Mouse (Mus musculus) embryo, embryonic 10 days (tissue): Measurements from ENCODE around the gene Svop.

ENCODE experiments used
- DNase-seq: peaks from one replicate; pipeline ENCODE4 v3.0.0-alpha.2; 2015; ENCODE audit warnings: low spot score

Gene Svop

DNA sequence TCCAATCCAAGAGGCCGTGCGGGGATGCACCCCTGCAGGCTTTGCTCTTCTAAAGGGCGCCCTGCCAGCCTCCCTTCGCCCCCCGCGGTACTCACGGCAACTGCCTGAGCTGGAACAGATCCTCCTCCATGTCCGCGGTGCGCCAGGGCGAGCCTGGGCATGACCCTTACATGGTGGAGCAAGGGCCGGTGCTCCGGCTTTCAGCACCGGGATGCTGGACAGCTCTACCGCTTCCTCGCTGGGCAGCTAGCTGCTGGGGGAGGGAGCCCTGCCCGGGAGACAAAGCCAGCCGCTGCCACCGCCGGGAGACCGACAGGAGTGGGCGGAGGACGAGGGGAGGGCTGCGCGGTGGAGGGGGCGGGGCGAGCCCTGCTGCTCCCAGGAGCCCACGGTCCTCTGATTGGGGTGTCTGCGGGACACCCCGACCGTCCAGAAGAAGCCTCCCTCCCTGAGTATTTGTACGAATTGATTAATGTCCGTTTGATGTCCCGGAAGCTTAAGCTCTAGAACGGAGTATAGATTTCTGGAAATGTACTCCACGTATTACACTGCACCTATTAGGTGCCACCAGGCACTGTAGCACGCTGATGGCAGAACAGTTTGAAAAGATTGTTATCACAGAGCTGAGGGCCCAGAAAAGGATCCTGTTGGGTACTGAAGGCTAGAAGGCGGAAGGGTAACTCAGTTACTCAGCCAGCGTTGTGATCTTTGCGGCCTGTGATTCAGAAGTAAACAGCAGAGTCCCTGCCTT, at the start of gene Svop:
TSS of gene Svop (minus strand) at position 514 of the 751 bp plus-strand sequence.
- DNase-seq, result peak; percentile 89

DNA sequence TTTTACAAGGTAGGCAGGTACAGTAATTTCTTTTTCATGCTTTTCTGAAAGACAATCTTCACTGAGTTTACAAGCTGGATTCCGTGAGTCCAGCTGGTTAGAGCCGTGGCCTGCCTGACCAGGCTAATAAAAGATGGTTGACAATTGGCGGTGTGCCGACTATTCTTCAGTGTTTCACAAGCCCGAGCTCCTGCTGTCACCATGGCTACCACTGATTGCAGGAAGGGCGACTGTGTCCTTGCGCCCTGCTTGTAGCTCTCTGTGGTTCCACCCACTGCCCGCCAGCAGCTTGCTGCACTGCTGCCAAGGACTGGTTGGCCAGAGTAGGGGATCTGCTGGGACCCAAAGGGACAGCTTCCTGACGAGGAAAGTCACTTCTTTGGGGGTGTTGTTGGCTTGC, 47.8 kb upstream of the Svop start:
- peak; percentile 50 for DNase-seq

GRCm38 (mm10) chr5:114138277-114139164, 47.2 kb upstream of the Svop start:
- DNase-seq, result no peak

- no peak for DNase-seq
Measured at GRCm38 (mm10) chr5:114137481-114138276, 46.3 kb upstream of the Svop start.

GRCm38 (mm10) chr5:114135516-114135915, 44.1 kb upstream of the Svop start:
- DNase-seq, result no peak

DNA sequence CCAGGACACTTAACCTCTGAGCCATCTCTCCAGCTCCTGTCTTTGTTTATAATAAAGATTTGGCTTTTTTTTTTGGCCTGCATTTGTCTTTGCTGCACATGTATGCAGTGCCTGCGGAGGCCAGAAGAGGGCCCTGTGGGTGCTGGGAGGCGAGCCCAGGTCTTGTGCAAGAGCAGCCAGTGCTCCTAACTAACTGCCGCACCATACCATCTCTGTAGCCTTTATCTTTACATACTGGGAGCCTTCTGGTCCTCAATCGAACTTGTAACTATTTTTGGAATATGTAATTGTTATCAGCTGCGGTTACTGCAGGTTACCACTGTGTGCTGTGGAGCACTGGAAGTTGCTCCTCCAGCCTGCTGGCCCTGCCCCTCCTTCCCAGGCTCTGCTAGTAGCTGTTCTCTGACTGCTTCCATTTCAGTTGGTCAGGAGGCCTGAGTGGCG, 42.7 kb upstream of the Svop start:
- peak; percentile 36 for DNase-seq

DNA sequence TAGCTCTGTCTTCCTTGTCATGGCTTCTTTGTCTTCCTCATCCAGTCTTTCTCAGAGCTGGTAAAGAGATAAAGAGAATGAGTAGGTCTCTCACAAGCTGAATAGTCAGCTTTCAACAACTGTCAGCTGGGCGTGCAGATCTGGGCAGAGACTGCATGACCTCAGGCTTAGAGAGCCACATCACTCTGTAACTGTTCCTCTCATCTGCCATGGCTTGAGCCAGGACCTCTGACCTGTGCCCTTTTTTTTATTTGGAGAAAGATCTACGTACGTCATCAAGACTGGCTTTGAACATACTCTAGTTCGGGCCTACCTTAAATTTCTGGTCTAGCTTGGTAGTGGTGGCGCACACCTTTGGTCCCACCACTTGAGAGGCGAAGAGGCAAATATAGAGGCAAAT, 41.5 kb upstream of the Svop start:
- no peak for DNase-seq

- peak; percentile 45 for DNase-seq
Measured at GRCm38 (mm10) chr5:114131521-114131840, 40.1 kb upstream of the Svop start.

DNA sequence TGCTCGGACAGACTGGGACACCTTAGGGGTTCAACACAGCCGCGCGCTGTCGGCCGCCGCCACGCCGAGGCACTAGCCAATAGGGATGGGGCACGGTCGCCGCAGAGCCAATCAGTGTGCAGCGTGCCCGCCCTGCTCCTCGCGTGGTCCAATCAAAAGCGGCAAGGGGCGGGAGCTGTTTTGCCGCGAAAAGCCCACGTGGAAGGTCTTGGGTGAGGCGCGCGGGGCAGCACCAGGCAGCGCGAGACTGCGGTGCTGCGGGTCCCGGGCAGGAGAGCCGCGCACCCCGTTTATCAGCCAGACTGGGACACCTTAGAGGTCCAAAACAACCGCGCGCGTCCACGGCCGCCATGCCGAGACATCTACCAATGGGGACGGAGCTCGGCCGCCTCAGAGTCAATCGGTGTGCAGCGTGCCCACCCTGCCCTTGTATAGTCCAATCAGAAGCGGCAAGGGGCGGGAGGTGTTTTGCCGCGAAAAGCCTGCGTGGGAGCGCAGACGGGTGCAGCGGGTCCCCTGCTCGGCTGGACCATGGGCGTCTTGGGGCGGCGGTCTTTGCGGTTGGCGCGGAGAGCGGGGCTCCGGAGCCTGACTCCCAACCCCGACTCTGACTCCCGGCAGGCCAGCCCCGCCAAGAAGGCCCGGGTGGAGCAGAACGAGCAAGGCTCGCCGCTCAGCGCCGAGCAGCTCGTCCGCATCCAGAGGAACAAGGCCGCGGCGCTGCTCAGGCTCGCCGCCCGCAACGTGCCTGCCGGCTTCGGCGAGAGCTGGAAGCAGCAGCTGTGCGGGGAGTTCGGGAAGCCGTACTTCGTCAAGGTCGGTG, 39.5 kb upstream of the Svop start:
- peak; percentile 97 for DNase-seq

DNA sequence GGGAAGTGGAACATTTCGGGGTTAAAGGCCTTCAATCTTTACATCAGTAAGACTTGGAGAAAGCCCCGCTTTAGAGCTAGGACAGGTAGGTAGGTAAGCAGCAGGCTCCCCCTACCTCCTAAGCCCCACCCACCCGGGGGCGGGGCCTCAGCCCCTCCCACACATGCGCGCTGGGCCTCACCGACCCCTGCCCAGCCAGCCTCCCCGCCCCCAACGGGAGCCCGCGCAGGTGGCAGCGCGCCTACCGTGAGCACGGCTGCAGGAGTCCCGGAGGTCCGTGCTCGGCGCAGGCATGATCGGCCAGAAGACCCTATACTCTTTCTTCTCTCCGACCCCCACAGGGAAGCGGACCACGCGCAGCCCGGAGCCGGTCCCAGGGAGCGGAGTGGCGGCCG, 38.8 kb upstream of the Svop start, which contains the start of gene Ung:
TSS of gene Ung (plus strand) at position 176 of the 395 bp plus-strand sequence.
- DNase-seq, result peak; percentile 57

DNA sequence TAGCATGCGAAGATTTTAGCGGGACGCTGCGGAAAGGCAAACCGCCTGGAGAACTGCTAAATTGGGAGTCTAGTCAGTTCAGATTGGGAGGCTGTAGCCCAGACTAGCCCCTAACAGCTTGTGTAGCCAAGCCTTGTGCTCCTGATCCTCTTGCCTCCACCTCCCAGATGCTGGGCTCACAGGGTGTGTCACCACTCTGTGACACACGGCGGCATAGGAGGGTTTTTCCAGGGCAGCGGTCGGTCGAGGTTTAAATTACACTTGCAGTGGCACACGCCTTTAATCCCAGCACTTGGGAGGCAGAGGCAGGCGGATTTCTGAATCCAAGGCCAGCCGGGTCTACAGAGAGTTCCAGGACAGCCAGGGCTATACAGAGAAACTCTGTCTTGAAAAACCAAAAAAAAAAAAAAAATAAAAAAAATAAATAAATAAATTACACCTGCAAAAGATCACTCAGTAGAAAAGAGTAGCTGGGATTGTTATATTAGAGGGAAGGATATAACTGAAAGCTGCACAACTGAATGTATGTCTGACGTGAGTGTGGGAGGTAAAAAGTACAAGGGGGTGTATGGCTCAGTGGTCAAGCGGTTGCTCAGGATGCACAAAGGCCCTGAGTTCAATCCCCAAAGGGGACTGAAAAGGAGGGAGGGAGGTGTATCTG, 38.3 kb upstream of the Svop start:
- DNase-seq, result no peak

DNA sequence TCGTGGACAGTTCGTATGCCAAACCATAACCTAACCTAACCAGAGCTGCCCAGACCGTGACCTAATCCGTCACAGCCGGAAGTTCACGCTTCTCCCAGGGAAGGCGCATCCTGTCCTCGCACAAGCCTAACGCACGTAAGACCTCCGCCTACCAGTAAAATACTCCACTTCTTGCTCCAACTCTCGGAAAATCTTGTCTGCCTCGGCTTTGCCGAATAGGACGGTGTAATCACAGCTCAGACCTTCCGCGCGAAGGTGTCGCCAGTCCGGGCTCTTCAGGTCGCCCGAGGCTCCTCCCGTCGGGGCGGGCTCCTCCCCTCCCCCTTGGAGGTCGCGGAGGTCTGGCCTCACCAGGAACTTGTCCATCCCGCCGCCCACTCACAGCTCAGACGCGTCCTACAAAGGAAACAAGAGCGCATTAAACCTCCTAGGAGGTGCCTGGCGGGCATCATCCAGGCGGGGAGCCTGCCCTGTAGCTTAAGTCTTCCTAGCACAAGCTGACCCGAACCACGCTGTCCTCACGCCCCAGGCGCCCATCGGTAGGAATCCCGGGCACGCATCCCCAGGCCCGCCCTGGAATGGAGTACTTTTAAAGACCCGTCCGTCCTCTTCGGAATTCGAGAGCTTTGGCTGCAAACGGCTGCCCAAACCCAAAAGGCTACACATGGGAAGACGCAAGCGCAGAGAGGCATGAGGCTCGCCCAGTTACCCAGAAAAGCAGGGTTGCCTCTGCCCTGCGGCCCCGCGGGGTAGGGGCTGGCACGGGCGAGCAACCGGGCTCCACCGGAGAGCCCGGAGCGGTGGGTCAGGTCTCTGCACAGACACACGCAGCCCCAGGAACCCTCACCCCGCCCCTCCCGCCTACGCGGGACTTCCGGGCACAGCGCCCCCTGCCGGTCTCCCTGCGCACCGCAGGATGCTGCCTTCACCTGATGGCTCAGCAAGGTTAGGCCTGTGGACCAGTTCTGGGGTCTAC, 36.3 kb upstream of the Svop start, which contains the start of gene Alkbh2:
TSS of gene Alkbh2 (minus strand) at position 845 of the 976 bp plus-strand sequence.
- peak; percentile 87 for DNase-seq

- DNase-seq, result no peak
Measured at GRCm38 (mm10) chr5:114126499-114127244, 35.3 kb upstream of the Svop start.

- no peak for DNase-seq
Measured at GRCm38 (mm10) chr5:114126008-114126407, 34.6 kb upstream of the Svop start.

- no peak for DNase-seq
Measured at GRCm38 (mm10) chr5:114119806-114120205, 28.4 kb upstream of the Svop start.

DNA sequence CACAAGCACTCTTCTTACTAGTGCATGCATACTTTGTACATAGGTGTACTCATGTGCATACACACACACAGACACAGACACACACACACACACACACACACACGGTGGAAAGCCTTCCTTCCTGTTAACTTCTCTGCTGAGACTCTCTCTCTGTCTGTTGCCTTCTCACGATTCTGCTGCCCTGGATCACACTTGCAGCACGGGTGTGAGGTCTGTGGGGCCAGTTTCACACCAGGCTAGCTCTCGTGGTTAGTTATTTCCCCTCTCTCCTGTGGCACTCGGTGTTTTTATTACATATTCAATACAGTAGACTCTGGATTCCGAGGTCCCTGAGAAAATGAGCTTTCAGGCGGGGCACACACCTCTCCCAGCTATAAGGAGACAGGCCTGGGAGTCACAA, 25.2 kb upstream of the Svop start:
- no peak for DNase-seq

DNA sequence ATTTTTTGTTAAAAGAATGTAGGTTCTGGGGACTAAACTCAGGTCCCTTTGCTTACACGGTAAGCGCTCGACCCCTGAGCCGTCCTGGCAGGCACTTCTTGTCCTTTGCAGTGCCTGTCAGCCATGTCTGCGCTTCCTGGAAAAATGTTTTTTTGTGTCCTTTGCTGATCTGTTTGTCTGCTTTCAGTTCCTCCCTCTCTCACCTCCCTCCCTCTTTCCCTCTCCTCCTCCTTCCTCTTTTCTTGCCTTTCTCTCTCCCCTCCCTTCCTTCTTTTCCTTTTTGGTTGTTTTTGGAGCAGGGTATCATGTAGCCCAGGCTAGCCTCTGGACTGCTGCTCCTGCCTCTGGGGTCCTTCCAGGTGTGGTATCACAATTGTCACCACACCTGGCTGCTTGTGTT, 23.7 kb upstream of the Svop start:
- no peak for DNase-seq

DNA sequence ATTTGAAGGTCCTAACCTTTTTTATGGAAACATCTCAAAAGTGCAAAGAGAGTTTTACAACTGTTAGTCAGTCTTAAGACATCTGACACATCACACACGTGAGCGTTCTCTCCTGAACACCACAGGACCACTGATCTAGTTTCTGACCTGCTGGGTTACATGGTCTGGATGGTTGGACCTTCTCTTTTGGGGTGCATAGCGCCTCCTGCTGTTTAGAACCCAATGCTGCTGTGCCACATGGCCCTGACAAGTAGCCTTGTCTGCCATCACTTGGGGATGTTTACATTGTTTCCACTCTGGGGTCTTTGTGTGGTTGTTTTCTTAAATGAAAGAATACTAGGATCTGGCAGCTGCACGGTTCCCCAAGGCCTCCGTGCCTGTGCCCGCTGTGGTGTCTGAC, 22.0 kb upstream of the Svop start:
- DNase-seq, result peak; percentile 23

- DNase-seq, result peak; percentile 34
Measured at GRCm38 (mm10) chr5:114106391-114106935, 15.1 kb upstream of the Svop start.
